Mouse (Mus musculus) neural tube, embryonic 10.5 days (tissue): ENCODE results near the gene Btbd6.

Source experiments
- DNase-seq: peaks from one replicate; pipeline ENCODE4 v3.0.0-alpha.2; 2017; ENCODE audit warnings: low spot score; ENCODE audit errors: extremely low spot score

Gene Btbd6

DNA sequence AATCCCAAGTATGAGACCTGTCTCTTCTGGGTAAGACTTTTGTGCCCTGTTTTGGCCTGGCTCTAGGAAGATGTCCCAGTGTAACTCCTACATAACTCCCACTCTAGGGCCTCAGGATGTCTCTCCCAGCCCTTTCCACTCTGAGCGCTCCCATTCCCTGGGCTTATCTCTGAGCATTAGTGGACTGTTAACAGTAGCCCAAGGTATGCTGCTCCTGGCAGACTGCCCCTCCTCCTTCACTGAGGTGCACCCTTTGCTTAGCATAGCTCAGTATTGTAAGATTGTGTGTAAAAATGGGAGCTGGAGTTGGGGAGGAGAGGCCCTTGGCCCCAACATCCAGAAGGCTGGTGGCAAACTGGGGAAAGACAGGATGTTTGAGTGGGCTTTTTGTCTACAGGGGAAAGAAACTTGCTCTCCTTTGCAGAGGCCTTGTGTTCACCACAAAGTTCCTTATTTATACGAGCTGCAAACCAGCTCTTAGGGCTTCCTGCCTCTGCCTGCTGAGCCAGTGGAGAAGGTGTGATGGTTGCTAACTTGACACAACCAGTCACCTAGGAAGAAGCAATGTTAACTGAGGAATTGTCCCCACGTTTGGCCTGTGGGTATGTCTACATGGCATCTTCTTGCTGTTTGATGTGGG, 23.2 kb upstream of the Btbd6 start:
- no peak for DNase-seq

GRCm38 (mm10) chr12:112955800-112956199, 20.5 kb upstream of the Btbd6 start:
- DNase-seq: peak; percentile 75

DNA sequence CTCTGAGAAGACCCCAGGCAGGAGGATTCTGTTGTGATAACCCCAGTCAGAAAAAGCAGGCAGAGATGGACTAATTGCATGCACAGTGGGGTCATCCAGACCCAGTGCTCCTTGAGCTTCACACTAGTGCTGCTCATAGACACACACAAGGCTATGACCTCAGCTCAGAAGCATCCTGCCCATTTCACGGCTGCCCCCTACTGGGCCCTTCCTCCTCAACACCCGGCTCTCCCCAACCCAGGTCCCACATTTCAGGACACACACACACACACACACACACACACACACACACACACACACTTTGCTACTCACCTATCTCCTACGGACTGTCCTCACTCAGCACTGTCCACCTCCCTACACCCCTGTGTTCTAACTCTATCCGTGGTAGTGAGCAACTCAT, 18.0 kb upstream of the Btbd6 start:
- DNase-seq: peak; percentile 32

DNA sequence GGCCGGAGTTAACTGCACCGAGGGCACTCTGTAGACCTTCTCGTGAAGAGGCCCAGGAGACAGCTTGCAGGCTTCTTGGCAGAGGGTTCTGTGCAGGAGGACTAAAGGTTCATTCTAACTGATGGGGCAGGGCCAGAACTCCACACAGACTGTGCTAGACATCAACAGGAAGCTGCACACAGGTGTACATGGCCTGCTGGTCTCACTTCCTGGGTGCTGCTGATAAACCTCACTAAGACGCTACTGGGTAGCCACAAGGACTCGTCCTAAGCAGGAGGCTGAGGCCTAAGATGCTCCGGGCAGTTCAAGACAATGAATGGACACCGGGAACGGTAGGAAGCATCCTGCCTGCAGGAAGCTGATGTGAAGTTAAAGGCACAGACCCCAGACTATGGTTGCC, 16.9 kb upstream of the Btbd6 start:
- DNase-seq: no peak

- DNase-seq: no peak
Observed at GRCm38 (mm10) chr12:112961428-112961827, 14.9 kb upstream of the Btbd6 start.

GRCm38 (mm10) chr12:112961872-112962271, 14.4 kb upstream of the Btbd6 start:
- DNase-seq: no peak

DNA sequence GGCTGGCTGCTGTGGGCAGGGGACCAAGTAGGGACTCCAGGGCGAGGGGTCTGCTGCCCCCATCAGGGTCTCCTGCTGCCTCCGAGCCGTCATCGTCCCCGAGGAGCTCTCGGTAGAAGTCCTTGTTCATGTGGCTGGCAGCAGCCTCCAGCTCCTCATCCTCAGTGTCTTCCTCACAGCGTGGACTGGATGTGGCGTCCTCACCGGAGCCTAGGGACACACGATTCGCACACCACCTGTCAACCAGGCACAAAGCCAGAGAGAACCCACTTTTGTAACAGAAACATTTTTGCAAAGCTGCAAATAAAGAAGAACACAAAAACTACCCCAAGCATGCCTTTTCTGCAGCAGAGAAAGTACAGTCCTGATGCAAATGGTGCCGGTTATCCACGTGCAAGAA, 10.5 kb upstream of the Btbd6 start:
- no peak for DNase-seq

GRCm38 (mm10) chr12:112968943-112969342, 7.3 kb upstream of the Btbd6 start:
- DNase-seq: no peak

DNA sequence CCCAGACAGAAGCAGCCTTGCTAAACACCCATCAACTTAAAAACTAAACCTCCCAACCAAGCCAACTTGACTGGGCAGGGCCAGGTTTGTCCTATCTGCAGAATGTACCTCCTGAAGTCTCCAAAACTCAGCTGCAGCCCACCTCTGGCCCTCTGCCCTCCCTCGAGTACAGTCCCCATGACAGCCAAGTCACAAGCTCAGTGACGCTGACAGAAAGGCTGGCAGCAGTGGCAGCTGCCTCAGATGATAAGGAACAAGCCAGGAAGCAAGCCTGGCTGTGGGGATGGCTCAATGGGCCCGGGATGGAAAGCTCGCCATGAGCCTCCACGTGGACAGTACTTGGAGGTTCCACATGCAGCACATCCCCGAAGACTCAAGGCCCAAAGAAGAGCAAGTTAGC, 6.7 kb upstream of the Btbd6 start:
- no peak for DNase-seq

GRCm38 (mm10) chr12:112974736-112975135, 1.5 kb upstream of the Btbd6 start:
- no peak for DNase-seq

GRCm38 (mm10) chr12:112977156-112977555, 874 bp downstream of the Btbd6 start:
- no peak for DNase-seq

DNA sequence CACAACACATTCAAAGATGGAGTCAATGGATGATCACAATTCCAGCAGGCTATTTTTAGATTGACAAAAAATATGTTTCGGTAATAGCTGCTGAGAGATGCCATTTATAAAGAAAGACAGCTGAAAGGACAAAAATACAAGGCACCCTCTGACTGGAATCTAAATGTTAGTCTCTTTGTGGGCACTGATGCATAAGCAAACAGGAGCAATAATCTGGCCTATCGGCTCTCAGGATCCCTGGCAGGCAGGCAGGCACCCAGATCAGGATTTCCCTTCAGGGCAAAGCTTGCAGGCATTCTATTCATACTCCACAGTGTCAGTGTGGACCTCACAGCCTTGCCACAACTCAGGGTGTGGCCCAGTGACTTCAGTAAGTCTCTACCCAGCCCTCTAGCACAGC, 5.7 kb downstream of the Btbd6 start:
- DNase-seq: no peak

DNA sequence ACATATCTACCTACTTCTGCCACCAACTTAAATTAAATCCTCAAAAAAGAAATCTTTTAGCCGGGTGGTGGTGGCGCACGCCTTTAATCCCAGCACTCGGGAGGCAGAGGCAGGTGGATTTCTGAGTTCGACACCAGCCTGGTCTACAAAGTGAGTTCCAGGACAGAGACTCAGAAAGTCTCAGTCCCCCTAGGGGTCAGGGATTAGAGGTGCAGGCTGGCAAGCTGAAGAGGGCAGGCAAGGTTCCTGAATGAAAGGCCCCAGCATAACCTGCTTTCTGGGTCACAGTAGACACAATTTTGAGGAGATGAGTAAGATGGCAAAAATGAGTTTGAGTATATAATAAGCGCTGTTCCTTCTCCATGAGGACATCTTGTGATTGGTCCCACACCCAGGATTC, 9.1 kb downstream of the Btbd6 start:
- no peak for DNase-seq

- no peak for DNase-seq
Observed at GRCm38 (mm10) chr12:112987877-112988276, 11.6 kb downstream of the Btbd6 start.

- no peak for DNase-seq
Observed at GRCm38 (mm10) chr12:112990706-112991405, 14.6 kb downstream of the Btbd6 start.

DNA sequence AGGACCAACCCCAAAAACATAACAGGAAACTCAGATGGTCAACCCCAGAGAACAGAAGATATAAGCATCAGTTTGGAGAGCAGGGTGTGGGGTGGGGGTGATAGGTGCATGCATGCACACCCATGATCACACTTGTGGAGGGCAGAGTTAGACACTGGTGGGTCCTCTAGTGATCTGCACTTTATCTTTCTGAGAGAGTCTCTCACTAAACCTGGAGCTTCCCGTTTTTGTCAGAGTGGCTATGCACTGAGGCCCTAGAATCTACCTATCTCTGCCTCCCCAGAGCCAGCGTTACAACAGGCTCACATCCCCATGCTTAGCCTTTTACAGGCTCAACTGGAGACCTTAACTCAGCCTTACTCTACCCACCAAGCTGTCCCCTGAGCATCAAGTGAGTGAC, 15.2 kb downstream of the Btbd6 start:
- no peak for DNase-seq

DNA sequence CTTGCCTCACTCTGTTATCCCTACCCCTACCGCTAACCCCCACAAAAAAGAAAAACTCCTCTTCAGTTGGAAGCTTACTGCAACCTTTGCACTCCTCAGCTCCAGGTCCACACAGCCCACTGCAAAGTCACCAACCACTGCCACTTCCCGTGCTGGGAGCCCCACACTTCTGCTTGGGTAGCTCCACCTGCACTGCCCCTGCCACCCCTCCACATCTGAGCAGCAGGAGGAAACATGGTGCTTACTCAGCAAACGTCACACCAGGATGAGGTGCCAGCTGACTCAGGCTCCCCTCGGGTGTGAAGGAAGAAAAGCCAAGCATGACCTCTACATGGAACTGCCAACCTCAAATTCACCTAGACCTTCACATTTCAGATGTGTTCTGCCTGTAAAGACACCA, 17.9 kb downstream of the Btbd6 start:
- no peak for DNase-seq

GRCm38 (mm10) chr12:112999569-113000293, 23.4 kb downstream of the Btbd6 start:
- DNase-seq: no peak

- peak; percentile 97 for DNase-seq
Observed at GRCm38 (mm10) chr12:113000294-113001132, 24.2 kb downstream of the Btbd6 start, which contains the start of gene Brf1. Gene Brf1 (minus strand): TSS chr12:113000704.

DNA sequence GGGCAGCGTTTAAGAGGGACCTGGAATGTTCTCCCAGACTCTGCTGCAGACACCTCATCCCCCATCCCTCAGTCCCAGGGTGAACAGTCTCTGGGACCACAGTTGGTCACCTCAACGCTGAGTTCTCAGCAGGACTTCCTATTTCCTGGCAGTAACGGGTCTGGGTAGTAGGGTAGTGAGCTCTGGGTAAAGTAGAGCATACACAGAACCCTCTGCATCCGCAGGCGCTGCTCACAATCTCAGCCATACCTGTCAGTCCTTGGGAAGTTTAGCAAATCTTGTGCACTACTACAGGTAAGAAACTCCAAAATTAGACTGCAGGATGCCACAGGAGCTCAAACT, 24.8 kb downstream of the Btbd6 start:
- no peak for DNase-seq

DNA sequence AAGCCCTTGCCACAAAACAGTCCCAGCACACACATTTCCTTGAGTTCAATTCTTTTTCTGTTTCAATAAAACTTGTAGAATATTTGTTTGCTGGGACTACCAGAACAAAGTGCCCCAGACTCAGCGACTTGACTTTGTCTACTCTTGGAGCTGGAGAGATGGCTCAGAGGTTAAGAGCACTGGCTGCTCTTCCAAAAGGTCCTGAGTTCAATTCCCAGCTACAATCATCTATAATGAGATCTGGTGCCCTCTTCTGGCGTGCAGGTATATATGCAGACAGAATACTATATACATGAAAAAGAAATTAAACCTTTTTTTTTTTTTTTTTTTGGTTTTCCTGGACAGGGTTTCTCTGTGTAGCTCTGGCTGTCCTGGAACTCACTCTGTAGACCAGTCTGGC, 26.4 kb downstream of the Btbd6 start:
- DNase-seq: no peak

GRCm38 (mm10) chr12:113004011-113004410, 27.7 kb downstream of the Btbd6 start:
- DNase-seq: no peak
